Mouse (Mus musculus): ENCODE measurements around the gene Mtln.

Gene Mtln

DNA sequence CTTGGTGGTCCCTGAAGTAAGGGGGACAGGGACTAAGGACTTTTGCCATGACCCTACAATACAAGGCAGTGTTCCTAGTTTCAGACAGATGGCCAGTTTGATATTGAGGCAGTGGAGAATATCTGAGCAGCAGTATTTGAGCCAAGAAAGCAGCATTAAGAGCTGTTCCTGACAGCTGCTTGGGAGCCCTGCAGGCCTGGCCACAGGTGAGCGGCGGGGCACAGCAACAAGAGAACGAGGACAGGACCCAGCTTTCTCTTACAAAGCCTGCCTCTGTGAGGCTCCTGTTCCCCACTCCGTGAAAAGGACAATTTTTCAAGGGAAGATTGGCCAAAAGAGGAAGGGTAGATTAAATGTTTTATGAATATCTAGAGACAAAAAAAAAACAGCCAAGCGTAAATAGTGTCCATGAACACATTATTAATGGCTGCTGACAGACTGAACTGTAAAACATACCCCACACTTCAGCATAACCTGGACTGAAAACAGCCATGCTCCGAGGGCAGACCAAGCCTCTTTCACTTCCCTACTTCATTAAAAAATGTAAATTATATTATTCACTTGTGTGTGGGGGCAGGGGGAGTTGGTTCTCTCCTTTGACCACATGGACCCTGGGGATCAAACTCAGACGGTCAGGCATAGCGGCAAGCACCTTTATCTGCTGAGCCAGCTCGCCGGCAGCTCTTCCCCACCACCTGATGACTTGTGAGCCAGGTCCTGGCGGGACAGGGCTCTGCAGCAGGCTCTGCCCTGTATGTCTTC lies 40.3 kb downstream of the Mtln start:
- no peak for DNase-seq

DNA sequence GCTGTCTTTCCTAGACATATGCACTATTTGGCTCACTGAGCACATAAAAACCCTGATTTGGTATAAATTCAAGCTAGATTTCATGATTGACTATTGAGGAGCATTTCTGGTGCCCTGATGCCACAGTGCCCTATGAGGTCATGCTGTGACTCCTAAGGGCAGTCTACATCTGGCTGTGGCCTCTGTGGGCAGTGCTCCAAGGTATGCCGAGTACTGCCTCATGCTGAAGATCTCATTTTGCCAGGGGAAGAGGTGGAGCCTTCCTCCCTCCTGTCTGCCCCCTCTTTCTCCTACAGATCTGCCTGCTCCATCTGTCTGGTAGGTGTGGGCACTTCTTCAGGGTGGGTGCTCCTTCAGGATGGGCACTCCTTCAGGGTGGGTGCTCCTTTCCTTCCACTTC lies 42.9 kb downstream of the Mtln start:
- DNase-seq, result no peak

DNA sequence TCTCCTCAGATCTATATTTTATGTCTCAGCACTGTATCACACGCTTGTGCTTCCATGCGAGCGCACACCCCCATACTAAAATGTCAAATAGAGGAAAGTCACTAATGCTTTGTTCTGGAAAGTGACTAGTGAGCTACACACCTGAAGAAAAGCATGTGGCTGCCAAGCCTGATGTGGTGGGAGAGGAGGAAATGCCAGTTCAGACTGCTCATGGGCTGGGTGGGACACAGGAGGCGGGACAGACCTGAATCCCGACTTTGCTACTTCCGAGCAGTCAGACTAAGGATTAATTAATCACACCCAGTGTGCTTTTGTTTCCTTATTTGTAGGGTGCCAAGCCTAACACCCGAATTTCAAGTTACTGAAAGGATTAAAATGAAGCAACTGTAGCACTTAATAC lies 44.0 kb downstream of the Mtln start:
- no peak for DNase-seq

- DNase-seq, result no peak
Measured at GRCm38 (mm10) chr2:127742637-127743036, 49.7 kb downstream of the Mtln start.
